Mouse (Mus musculus): ENCODE data around the gene Tceanc2. TPM values are rescaled to one million over a fixed set of nuclear protein-coding genes. Genes with fewer than 3 reads are reported as not detected.
"Not testable (repeated sequence)": the region's sequence is repeated elsewhere in the genome, so short reads cannot be mapped to it uniquely, and the experiment has no call there.

Gene Tceanc2
- polyA plus RNA-seq, 1 experiment from 2014 or later = 32.1 TPM

DNA sequence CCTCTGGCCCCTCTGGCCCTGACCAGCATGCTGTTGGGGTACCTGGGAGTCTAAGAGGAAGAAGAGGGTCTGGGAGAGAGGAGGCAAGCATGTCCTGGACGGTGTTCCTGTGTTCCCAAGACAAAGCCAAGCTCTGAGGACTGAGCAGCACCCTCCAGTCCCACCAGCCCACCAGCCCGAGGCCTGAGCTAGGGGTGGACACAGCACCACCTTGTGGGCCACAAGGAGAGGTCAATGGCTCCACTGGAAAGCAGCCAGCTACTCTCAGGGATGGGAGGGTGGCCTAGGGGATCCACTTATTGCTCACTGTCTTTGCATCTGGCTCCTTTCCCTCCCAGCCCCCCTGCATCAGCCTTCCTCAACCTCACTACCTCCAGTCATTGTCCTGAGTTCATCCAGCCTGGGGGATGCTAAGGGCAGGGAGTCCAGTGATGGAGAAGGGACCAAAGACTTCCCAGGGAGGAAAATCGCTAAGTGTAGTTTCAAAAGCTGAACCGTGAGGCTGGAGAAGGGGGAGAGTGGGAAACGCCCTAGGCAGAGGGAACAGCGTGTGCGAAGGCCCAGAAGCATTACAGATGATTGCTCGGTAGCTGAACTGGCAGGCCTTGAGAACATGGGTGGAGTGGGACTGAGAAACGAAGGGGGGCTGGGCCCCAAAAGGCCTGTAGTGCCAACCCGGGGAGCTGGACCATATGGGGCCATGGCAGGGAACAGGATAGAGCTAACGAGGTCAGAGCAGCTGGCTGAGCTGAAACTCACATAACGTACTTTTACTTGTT, 57.6 kb downstream of the Tceanc2 start:
- WGBS = 54% methylated on average over 12 of the region's 12 CpGs
- H3K9ac ChIP-seq = no peak overlapping the region
- 0 out of 2 replicates have a peak overlapping the region, but pooled peaks have one; percentile 37 for H3K27ac ChIP-seq
- no peak overlapping the region for H3K4me3 ChIP-seq (replicated peaks)
- H3K9me3 ChIP-seq (replicated peaks) = no peaks in the 10 kb centered on the region
- peak; percentile 64; the same call in 1 of the 2 replicates for ATAC-seq (replicated peaks; ENCODE audit: low FRiP score)
- H3K4me2 ChIP-seq = no peak overlapping the region
- H3K36me3 ChIP-seq = no peaks in the 10 kb centered on the region
- no peaks in the 10 kb centered on the region for H3K27me3 ChIP-seq
- H3K4me1 ChIP-seq = peaks cover 20% of the 10 kb centered on the region; the same call in 1 of the 2 replicates

DNA sequence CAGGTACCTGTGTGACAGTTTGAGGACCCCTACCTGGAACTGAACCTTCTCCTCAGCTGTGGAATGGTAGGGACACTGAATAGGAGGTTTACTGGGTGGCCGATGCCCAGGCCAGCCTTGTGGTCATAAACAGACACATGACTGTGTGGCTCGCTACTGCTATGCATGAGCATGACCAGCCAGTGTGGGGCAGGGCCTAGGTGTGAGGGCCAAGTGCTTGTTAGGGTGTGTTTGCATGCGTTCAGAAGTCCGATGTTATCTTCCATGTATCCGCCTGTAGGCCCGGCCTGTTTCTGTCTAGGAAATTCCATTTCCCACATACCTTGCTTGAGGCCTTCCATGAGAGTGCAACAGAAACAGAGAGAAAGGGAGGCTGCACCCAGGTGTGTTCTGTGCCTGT, 58.2 kb downstream of the Tceanc2 start:
- Histone ChIP-seq H3K36me3 (no peaks in the 10 kb centered on the region), H3K4me2 (no peak overlapping the region), H3K9ac (no peak overlapping the region), H3K27me3 (no peaks in the 10 kb centered on the region), H3K4me1 (peaks cover 16% of the 10 kb centered on the region; the same call in 1 of the 2 replicates), H3K27ac (0 out of 2 replicates have a peak overlapping the region, but pooled peaks have one; percentile 37), H3K4me3 (replicated peaks) (no peak overlapping the region), H3K9me3 (replicated peaks) (no peaks in the 10 kb centered on the region)
- WGBS = 89% methylated on average over 6 of the region's 6 CpGs
- no peak for ATAC-seq (replicated peaks; ENCODE audit: low FRiP score)

DNA sequence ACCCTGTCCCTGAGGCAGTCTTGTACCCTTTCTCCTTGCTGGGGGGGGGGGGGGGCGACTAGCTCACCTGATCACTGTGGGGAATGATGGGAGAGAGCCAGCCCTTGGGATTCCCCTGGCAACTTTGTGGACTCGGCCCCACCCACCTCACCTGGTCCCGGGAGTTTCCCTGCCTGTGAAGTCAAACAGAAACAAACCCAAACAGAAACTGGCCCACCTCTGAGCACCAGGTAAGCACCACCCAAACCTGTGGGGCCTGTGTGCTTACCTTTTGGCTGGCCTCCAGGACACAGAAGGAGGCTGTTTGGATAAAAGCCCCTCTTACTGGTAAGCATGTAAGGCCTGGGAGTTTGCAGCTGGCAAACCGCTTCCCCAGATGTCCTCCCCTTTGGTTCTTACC, 59.9 kb downstream of the Tceanc2 start:
- no peak overlapping the region for H3K9ac ChIP-seq
- H3K4me2 ChIP-seq = no peak overlapping the region
- 60% methylated on average over 4 of the region's 4 CpGs for WGBS
- peaks cover 21% of the 10 kb centered on the region for H3K4me1 ChIP-seq
- no peaks in the 10 kb centered on the region for H3K9me3 ChIP-seq (replicated peaks)
- no peak overlapping the region for H3K4me3 ChIP-seq (replicated peaks)
- no peak for ATAC-seq (replicated peaks; ENCODE audit: low FRiP score)
- H3K36me3 ChIP-seq = no peaks in the 10 kb centered on the region
- H3K27me3 ChIP-seq = no peaks in the 10 kb centered on the region
- no peak overlapping the region for H3K27ac ChIP-seq

DNA sequence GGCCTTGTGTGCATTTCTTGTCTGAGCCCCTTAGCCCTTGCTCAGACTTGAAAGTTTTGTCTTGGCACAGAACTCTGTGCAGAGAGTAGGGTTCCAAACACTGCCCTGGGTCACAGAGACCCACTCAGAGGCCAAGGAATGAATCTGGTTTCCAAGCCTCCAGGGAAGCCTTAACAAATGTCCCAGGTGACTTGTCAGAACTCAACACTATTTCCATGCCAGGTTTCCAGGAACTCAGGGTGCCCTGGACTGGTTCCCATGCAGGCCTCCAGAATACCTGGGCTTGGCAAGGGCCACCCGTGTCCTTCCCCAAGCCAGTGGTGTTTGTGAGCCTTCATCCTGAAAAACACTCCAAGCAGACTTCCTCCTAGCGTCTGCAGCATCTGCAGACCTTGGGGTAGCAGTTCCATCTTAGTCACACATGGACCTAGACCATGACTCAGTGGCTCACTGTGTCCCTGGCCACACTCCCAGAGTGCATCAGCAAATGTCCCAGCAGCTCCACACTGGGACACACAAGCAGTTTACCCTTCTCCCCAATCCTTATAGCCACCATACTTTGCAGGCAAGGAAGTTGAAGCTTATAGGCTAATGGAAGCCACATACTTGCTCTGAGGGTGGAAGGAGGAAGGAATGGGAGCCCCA, 61.1 kb downstream of the Tceanc2 start:
- no peaks in the 10 kb centered on the region for H3K27me3 ChIP-seq
- no peak overlapping the region for H3K9ac ChIP-seq
- H3K9me3 ChIP-seq (replicated peaks) = no peaks in the 10 kb centered on the region
- H3K4me3 ChIP-seq (replicated peaks) = no peak overlapping the region
- no peak for ATAC-seq (replicated peaks; ENCODE audit: low FRiP score)
- no peaks in the 10 kb centered on the region for H3K36me3 ChIP-seq
- no peak overlapping the region for H3K4me2 ChIP-seq
- 87% methylated on average over 2 of the region's 2 CpGs for WGBS
- H3K27ac ChIP-seq = no peak overlapping the region
- H3K4me1 ChIP-seq = peaks cover 21% of the 10 kb centered on the region

DNA sequence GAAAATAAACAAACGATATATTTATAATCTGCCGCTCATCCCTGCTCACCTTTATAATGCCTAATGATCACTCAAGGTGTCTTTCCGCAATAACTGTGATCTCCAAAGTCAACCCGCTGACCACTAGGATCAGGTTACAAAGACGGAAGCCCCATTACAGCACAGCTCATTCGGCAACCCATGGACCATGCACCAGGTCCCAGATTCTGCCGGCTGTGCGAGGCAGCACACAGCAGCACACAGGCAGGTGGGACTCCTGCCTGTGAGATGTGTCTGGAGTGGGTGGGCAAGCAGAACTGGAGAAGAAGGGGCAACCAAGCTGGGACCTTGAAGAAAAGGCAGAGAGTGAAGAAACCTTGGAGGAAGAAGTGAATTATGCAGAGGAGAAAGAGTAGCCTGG, 64.6 kb downstream of the Tceanc2 start:
- 15% methylated on average over 8 of the region's 8 CpGs for WGBS
- no peaks in the 10 kb centered on the region for H3K27me3 ChIP-seq
- H3K4me2 ChIP-seq = no peak overlapping the region
- no peaks in the 10 kb centered on the region for H3K9me3 ChIP-seq (replicated peaks)
- H3K9ac ChIP-seq = no peak overlapping the region
- no peak overlapping the region for H3K27ac ChIP-seq
- H3K4me1 ChIP-seq = peaks cover 14% of the 10 kb centered on the region
- H3K4me3 ChIP-seq (replicated peaks) = no peak overlapping the region
- peak; percentile 75; the same call in 1 of the 2 replicates for ATAC-seq (replicated peaks; ENCODE audit: low FRiP score)
- H3K36me3 ChIP-seq = no peaks in the 10 kb centered on the region

DNA sequence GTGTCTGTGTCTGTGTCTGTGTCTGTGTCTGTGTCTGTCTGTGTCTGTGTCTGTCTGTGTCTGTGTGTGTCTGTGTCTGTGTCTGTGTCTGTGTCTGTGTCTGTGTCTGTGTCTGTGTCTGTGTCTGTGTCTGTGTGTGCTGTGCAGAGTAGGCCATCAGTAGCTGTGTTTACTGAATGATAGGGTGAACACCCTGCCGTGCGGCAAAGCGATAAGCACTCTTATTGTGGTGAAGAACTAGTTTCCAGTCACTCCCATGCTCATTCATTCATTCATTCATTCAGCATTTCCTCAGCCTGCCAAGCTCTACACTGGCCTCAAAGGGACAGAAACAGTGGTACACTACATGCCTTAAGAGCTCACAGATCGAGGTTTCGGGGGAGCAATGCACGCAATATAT, 69.7 kb downstream of the Tceanc2 start:
- not testable (repeated sequence) for H3K27ac ChIP-seq; H3K9ac ChIP-seq; H3K27me3 ChIP-seq; ATAC-seq (replicated peaks; ENCODE audit: low FRiP score); H3K4me3 ChIP-seq (replicated peaks); H3K9me3 ChIP-seq (replicated peaks); H3K36me3 ChIP-seq; H3K4me2 ChIP-seq
- 88% methylated on average over 6 of the region's 6 CpGs for WGBS
- peaks cover 20% of the 10 kb centered on the region for H3K4me1 ChIP-seq

DNA sequence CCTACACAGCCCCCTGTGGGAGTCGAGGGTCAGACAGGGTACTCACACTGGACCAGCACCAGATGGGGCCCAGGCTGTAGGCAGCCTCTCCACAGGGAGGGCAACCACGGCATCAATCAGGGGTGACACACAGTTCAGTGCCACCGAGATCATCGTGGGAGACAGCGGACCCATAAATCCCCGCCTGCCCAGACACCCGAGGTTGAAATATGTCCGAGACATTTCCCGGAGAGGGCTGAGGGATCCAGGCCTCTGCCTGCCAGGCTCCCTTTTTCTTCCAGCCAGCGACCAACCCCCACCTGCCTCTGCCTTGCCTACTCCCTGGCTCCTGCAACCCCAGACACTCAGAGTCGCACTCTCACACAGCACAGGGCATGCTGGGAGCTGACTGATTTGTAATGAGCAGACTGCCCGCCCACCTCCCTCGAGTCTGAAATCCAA, 70.6 kb downstream of the Tceanc2 start:
- Histone ChIP-seq H3K4me1 (peaks cover 15% of the 10 kb centered on the region), H3K27me3 (no peaks in the 10 kb centered on the region), H3K36me3 (no peaks in the 10 kb centered on the region), H3K27ac (peak overlapping the region; percentile 29; the same call in 1 of the 2 replicates), H3K9me3 (replicated peaks) (no peaks in the 10 kb centered on the region), H3K4me3 (replicated peaks) (0 out of 2 replicates have a peak overlapping the region, but pooled peaks have one; percentile 7), H3K4me2 (peak overlapping the region; percentile 49), H3K9ac (no peak overlapping the region)
- peak; percentile 85 for ATAC-seq (replicated peaks; ENCODE audit: low FRiP score)
- WGBS = 12% methylated on average over 13 of the region's 13 CpGs

DNA sequence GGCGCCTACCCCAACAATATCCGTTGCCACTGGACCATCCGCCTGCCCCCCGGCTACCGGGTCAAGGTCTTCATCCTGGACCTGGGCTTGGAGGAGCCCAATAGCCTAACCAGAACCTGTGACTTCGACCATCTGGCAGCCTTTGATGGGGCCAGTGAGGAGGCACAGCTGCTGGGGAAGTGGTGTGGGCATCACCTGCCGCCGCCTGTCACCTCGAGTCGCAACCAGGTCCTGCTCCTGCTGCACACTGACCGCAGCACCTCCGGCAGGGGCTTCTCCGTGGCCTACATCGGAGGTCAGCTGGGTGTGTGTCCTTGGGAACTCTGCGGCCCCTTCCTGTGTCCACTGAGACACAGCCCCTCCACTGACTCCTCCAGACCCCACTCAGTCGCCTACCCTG, 72.1 kb downstream of the Tceanc2 start:
- H3K9ac ChIP-seq = no peak overlapping the region
- WGBS = 76% methylated on average over 16 of the region's 16 CpGs
- H3K4me2 ChIP-seq = no peak overlapping the region
- H3K9me3 ChIP-seq (replicated peaks) = no peaks in the 10 kb centered on the region
- no peak for ATAC-seq (replicated peaks; ENCODE audit: low FRiP score)
- H3K27ac ChIP-seq = no peak overlapping the region
- H3K36me3 ChIP-seq = no peaks in the 10 kb centered on the region
- peaks cover 23% of the 10 kb centered on the region for H3K4me1 ChIP-seq
- H3K27me3 ChIP-seq = no peaks in the 10 kb centered on the region
- H3K4me3 ChIP-seq (replicated peaks) = no peak overlapping the region

DNA sequence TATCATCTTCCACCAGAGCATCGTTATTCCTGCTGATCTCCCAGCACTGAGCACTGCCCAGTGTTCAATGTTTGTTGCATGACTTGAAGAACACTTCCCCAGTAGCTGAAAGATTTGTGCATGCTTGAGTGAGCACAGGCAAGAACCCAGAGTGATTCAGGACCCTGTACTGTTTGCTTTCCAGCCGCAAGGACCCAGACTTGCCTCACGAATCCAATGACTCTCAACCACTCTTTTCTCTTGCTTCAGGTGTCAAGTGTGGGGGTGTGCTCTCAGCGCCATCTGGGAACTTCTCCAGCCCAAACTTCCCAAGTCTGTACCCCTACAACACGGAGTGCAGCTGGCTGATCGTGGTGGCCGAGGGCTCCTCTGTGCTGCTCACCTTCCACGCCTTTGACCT, 76.7 kb downstream of the Tceanc2 start:
- H3K4me3 ChIP-seq (replicated peaks) = no peak overlapping the region
- no peak overlapping the region for H3K4me2 ChIP-seq
- H3K9ac ChIP-seq = no peak overlapping the region
- ATAC-seq (replicated peaks; ENCODE audit: low FRiP score) = no peak
- no peaks in the 10 kb centered on the region for H3K9me3 ChIP-seq (replicated peaks)
- H3K36me3 ChIP-seq = no peaks in the 10 kb centered on the region
- H3K27me3 ChIP-seq = 0 out of 2 replicates have a peak, but pooled peaks cover 5% of the 10 kb centered on the region
- H3K27ac ChIP-seq = no peak overlapping the region
- WGBS = 66% methylated on average over 8 of the region's 8 CpGs
- peaks cover 14% of the 10 kb centered on the region for H3K4me1 ChIP-seq

DNA sequence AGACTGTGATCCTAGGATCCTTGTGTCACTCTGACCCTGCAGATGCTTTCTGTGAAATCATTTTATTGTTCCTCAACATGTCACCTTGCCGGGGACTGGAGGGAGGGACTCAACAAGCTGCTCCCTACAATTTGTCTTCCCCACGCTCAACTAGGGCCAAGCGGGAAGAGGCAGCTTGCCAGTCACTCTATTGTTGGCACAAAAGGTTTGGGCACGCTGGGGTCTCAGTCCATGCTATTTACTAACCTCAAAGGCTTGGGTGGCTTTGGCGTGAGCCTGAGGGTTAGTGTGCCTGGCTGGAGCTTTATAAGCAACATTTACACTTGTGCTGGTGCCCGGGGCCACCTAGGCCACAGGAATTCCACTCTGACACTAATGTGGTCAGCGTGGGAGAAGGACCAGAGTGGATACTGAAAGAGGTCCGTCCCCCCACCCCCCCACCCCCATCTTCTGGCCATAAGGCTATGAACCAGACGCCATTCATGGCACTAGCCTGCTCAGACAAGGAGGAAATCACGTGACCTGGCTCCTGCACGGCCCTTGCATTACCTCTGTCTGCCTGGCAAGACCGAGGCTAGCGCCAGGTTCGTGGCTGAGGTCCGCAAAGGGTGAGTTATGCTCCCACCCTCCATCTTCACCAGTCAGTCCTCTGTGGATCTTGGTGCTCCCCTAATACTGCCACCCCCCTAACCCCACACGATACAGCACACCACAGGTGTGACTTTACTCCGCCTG, 80.0 kb downstream of the Tceanc2 start:
- no peak for ATAC-seq (replicated peaks; ENCODE audit: low FRiP score)
- 0 out of 2 replicates have a peak, but pooled peaks cover 8% of the 10 kb centered on the region for H3K27me3 ChIP-seq
- WGBS = 68% methylated on average over 17 of the region's 17 CpGs

DNA sequence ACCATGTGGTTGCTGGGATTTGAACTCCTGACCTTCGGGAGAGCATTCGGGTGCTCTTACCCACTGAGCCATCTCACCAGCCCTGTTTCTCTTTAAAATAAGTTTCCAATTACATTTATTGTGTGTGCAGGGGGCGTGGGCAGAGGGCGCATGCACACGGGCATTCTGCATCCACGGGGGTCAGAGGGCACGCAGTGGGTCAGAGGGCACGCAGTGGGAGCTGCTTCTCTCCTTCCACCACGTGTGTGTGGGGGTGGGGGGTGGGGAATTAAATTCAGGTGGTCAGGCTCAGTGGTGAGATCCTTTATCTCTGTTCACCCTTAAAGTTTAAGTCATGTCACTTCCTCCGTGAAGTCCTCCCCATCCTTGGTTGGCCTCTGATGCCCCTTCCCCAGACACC, 80.5 kb downstream of the Tceanc2 start:
- 53% methylated on average over 10 of the region's 10 CpGs for WGBS
- Histone ChIP-seq H3K4me2 (no peak overlapping the region), H3K27me3 (0 out of 2 replicates have a peak, but pooled peaks cover 8% of the 10 kb centered on the region), H3K27ac (no peak overlapping the region), H3K9ac (no peak overlapping the region), H3K4me3 (replicated peaks) (no peak overlapping the region), H3K36me3 (no peaks in the 10 kb centered on the region), H3K4me1 (peaks cover 14% of the 10 kb centered on the region), H3K9me3 (replicated peaks) (no peaks in the 10 kb centered on the region)
- ATAC-seq (replicated peaks; ENCODE audit: low FRiP score) = no peak

More for the DNA sequence above, 80.0 kb downstream of the Tceanc2 start:
- H3K9ac ChIP-seq = no peak overlapping the region
- H3K9me3 ChIP-seq (replicated peaks) = no peaks in the 10 kb centered on the region
- H3K4me3 ChIP-seq (replicated peaks) = no peak overlapping the region
- H3K4me2 ChIP-seq = no peak overlapping the region
- no peaks in the 10 kb centered on the region for H3K36me3 ChIP-seq
- peaks cover 14% of the 10 kb centered on the region for H3K4me1 ChIP-seq
- no peak overlapping the region for H3K27ac ChIP-seq
